Mouse (Mus musculus): Measurements from ENCODE around the gene Pip4k2a. TPM values are rescaled to one million over a fixed set of nuclear protein-coding genes. Genes with fewer than 3 reads are reported as not detected.
A peak's percentile ranks its signal among the peaks of the same experiment; 100 is the strongest.

Gene Pip4k2a
- total RNA-seq, 2 experiments from 2014 or later, result 51.5 to 56.6 TPM

GRCm38 (mm10) chr2:18816036-18816435, 181.9 kb downstream of the Pip4k2a start:
- Histone ChIP-seq H3K27ac (no peak overlapping the region), H3K4me3 (no peak overlapping the region)
- no peak for TF ChIP-seq CTCF (conservative IDR thresholded peaks at IDR 0.05)
- DNase-seq (ENCODE audit: low spot score in 2 of 2), result no peak

GRCm38 (mm10) chr2:18815336-18815965, 182.5 kb downstream of the Pip4k2a start:
- no peak for DNase-seq (ENCODE audit: low spot score in 2 of 2)

GRCm38 (mm10) chr2:18814447-18814804, 183.5 kb downstream of the Pip4k2a start:
- Histone ChIP-seq H3K27ac (no peak overlapping the region), H3K4me3 (no peak overlapping the region)
- DNase-seq (ENCODE audit: low spot score in 2 of 2), result no peak
- no peak for TF ChIP-seq CTCF (conservative IDR thresholded peaks at IDR 0.05)

More at GRCm38 (mm10) chr2:18815336-18815965, 182.5 kb downstream of the Pip4k2a start:
- Histone ChIP-seq H3K4me3 (no peak overlapping the region), H3K27ac (no peak overlapping the region)
- no peak for TF ChIP-seq CTCF (conservative IDR thresholded peaks at IDR 0.05)

- DNase-seq (ENCODE audit: low spot score in 2 of 2), result no peak
- TF ChIP-seq CTCF (conservative IDR thresholded peaks at IDR 0.05), result no peak
- Histone ChIP-seq H3K27ac (no peak overlapping the region), H3K4me3 (no peak overlapping the region)
These were observed 184.1 kb downstream of the Pip4k2a start for GRCm38 (mm10) chr2:18813683-18814446.

GRCm38 (mm10) chr2:18807961-18808360, 190.0 kb downstream of the Pip4k2a start:
- DNase-seq (ENCODE audit: low spot score in 2 of 2), result no peak
- no peak for TF ChIP-seq CTCF (conservative IDR thresholded peaks at IDR 0.05)
- no peak overlapping the region for H3K4me3 ChIP-seq

GRCm38 (mm10) chr2:18801281-18801862, 196.6 kb downstream of the Pip4k2a start:
- DNase-seq (ENCODE audit: low spot score in 2 of 2), result no peak
- Histone ChIP-seq H3K4me3 (no peak overlapping the region), H3K27ac (no peak overlapping the region)
- TF ChIP-seq CTCF (conservative IDR thresholded peaks at IDR 0.05), result no peak

More at GRCm38 (mm10) chr2:18807961-18808360, 190.0 kb downstream of the Pip4k2a start:
- no peak overlapping the region for H3K27ac ChIP-seq

GRCm38 (mm10) chr2:18800646-18801251, 197.2 kb downstream of the Pip4k2a start:
- TF ChIP-seq CTCF (conservative IDR thresholded peaks at IDR 0.05), result no peak
- Histone ChIP-seq H3K27ac (peak overlapping the region; percentile 88), H3K4me3 (peak overlapping the region; percentile 69)
- no peak for DNase-seq (ENCODE audit: low spot score in 2 of 2)

- DNase-seq (ENCODE audit: low spot score in 2 of 2), result peak; percentile 74 to 83
- Histone ChIP-seq H3K4me3 (peak overlapping the region; percentile 69), H3K27ac (peak overlapping the region; percentile 88)
- peak; percentile 68 for TF ChIP-seq CTCF (conservative IDR thresholded peaks at IDR 0.05)
These were observed 197.8 kb downstream of the Pip4k2a start for GRCm38 (mm10) chr2:18799966-18800645.

- DNase-seq (ENCODE audit: low spot score in 2 of 2), result peak in 1 of 2 experiments; percentile 32
- Histone ChIP-seq H3K4me3 (peak overlapping the region; percentile 69), H3K27ac (peak overlapping the region; percentile 88)
- no peak for TF ChIP-seq CTCF (conservative IDR thresholded peaks at IDR 0.05)
These were observed 198.5 kb downstream of the Pip4k2a start for GRCm38 (mm10) chr2:18799265-18799965.

- no peak overlapping the region for H3K4me3 ChIP-seq
- DNase-seq (ENCODE audit: low spot score in 2 of 2), result no peak
- TF ChIP-seq CTCF (conservative IDR thresholded peaks at IDR 0.05), result no peak
- H3K27ac ChIP-seq, result no peak overlapping the region
These were observed 200.2 kb downstream of the Pip4k2a start for GRCm38 (mm10) chr2:18797776-18798175.

- DNase-seq (ENCODE audit: low spot score in 2 of 2), result no peak
- Histone ChIP-seq H3K27ac (no peak overlapping the region), H3K4me3 (no peak overlapping the region)
- no peak for TF ChIP-seq CTCF (conservative IDR thresholded peaks at IDR 0.05)
These were observed 203.7 kb downstream of the Pip4k2a start for GRCm38 (mm10) chr2:18794261-18794660.

Other genes with a start within 250 kb of the Pip4k2a start
- 1 to 10 TPM in 1 of 2 experiments, under 1 TPM in 1; 0.88 to 1.2 TPM for gene 4930426L09Rik, start 217 bp upstream of the Pip4k2a start, total RNA-seq (2021)
- under 1 TPM; 0.72 to 0.81 TPM for gene Armc3, start 201.2 kb upstream of the Pip4k2a start, total RNA-seq (2021)

Measured in layer of hippocampus, adult 2 months (tissue).